Mouse (Mus musculus): ENCODE results near the gene Ndufa13.
"Not testable (repeated sequence)": the region's sequence is repeated elsewhere in the genome, so short reads cannot be mapped to it uniquely, and the experiment has no call there.

Ndufa13 gene

GRCm38 (mm10) chr8:69902163-69903062 is at the start of gene Ndufa13, which contains the start of the genes Tssk6 and Yjefn3:
Gene Ndufa13 (minus strand): TSS chr8:69902558.
Gene Tssk6 (plus strand): TSS chr8:69902184.
Gene Yjefn3 (minus strand): TSS chr8:69902712.
- DNase-seq: peak; percentile 64

GRCm38 (mm10) chr8:69950300-69950699 is 47.9 kb upstream of the Ndufa13 start:
- DNase-seq: no peak

- DNase-seq: not testable (repeated sequence)
Observed at GRCm38 (mm10) chr8:69942495-69942894, 40.1 kb upstream of the Ndufa13 start.

- DNase-seq: no peak
Observed at GRCm38 (mm10) chr8:69940386-69940785, 38.0 kb upstream of the Ndufa13 start.

GRCm38 (mm10) chr8:69939633-69940032 is 37.3 kb upstream of the Ndufa13 start:
- DNase-seq: no peak

GRCm38 (mm10) chr8:69938245-69938982 is 36.1 kb upstream of the Ndufa13 start:
- no peak for DNase-seq

- no peak for DNase-seq
Observed at GRCm38 (mm10) chr8:69937466-69937865, 35.1 kb upstream of the Ndufa13 start.

- no peak for DNase-seq
Observed at GRCm38 (mm10) chr8:69936050-69936794, 33.9 kb upstream of the Ndufa13 start.

- no peak for DNase-seq
Observed at GRCm38 (mm10) chr8:69935431-69935830, 33.1 kb upstream of the Ndufa13 start.

GRCm38 (mm10) chr8:69934582-69934981 is 32.2 kb upstream of the Ndufa13 start:
- no peak for DNase-seq

- no peak for DNase-seq
Observed at GRCm38 (mm10) chr8:69933811-69934210, 31.5 kb upstream of the Ndufa13 start.

- no peak for DNase-seq
Observed at GRCm38 (mm10) chr8:69926901-69927300, 24.5 kb upstream of the Ndufa13 start.

- DNase-seq: no peak
Observed at GRCm38 (mm10) chr8:69923986-69924385, 21.6 kb upstream of the Ndufa13 start.

GRCm38 (mm10) chr8:69921141-69921540 is 18.8 kb upstream of the Ndufa13 start:
- DNase-seq: no peak

- no peak for DNase-seq
Observed at GRCm38 (mm10) chr8:69919876-69920662, 17.7 kb upstream of the Ndufa13 start.

GRCm38 (mm10) chr8:69919010-69919409 is 16.7 kb upstream of the Ndufa13 start:
- DNase-seq: peak; percentile 85

GRCm38 (mm10) chr8:69918506-69918905 is 16.1 kb upstream of the Ndufa13 start:
- no peak for DNase-seq

GRCm38 (mm10) chr8:69915748-69916147 is 13.4 kb upstream of the Ndufa13 start:
- DNase-seq: no peak

- no peak for DNase-seq
Observed at GRCm38 (mm10) chr8:69914526-69914925, 12.2 kb upstream of the Ndufa13 start.

- no peak for DNase-seq
Observed at GRCm38 (mm10) chr8:69912478-69913074, 10.2 kb upstream of the Ndufa13 start.

- no peak for DNase-seq
Observed at GRCm38 (mm10) chr8:69911917-69912316, 9.6 kb upstream of the Ndufa13 start.

GRCm38 (mm10) chr8:69907106-69907505 is 4.7 kb upstream of the Ndufa13 start:
- no peak for DNase-seq

Measured in cerebellum, adult 8-10 months (tissue).